Mouse (Mus musculus): ENCODE measurements around the gene Olfr291. TPM values are rescaled to one million over a fixed set of nuclear protein-coding genes. Genes with fewer than 3 reads are reported as not detected.

Olfr291 gene
- total RNA-seq (2023), result not detected

DNA sequence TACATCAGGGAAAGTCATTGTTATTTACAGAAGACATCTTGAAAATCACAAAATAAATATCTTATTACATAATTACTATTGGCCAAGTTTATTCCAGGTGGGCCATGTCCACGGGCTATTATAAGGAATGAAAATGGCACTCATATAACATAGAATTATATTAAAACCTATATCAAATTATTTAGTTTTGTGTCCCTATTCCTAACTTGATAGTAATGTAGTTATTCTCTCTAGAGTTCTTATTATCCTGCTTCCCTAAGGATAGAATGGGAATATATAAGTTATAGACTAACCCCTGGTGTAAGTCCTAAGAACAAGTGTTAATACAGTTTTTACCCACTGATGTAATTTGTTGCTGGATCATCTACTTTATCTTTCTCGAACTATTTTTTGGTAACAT lies at the start of gene Olfr291:
Olfr291 (plus strand) TSS at position 301 of the 400 bp plus-strand sequence.

Other genes with a start within 250 kb of the Olfr291 start
- 1 to 10 TPM; 2.4 to 2.6 TPM for gene Fah, start 246.8 kb upstream of the Olfr291 start, total RNA-seq (2023)
- 10 to 100 TPM; 86.1 to 87.9 TPM for gene Zfand6, start 163.6 kb upstream of the Olfr291 start, total RNA-seq (2023)
- not detected for gene Vmn2r65, start 110.6 kb downstream of the Olfr291 start, total RNA-seq (2023)
- gene Vmn2r66, start 158.7 kb downstream of the Olfr291 start, total RNA-seq (2023), result not detected